8 mouse cellular contexts compared by ENCODE assay signal in genomic region chr8:123858941-123859647, GRCm38 (mm10). TPM values are rescaled to one million over a fixed set of nuclear protein-coding genes. Genes with fewer than 3 reads are reported as not detected.
DNase-seq lines count a peak whose midpoint lies in the region; ATAC-seq lines count a peak whose summit lies in the region.

No protein-coding gene starts in this region.

- H3K4me1 ChIP-seq in intestine, embryonic 14.5 days (replicated peaks; ENCODE audit: control insufficient read depth, insufficient read depth, low read length) = peaks cover 10% of the 10 kb centered on the region

- 0 out of 2 replicates have a peak, but pooled peaks cover 3% of the 10 kb centered on the region for H3K9me3 ChIP-seq in intestine, embryonic 14.5 days (ENCODE audit: control insufficient read depth, low read length)

- DNase-seq in adrenal gland, adult 18-20 months (ENCODE audit: low spot score in 2 of 2) = peak; percentile 89 to 90
- peak; percentile 96 for DNase-seq in embryo, embryonic 11 days
- DNase-seq in gastrocnemius, postnatal 25 days = peak; percentile 91
- peak; percentile 98 for DNase-seq in intestine, embryonic 14.5 days (ENCODE audit: low spot score)
- DNase-seq in left cerebral cortex, postnatal 14 days (ENCODE audit: low spot score in 2 of 2) = peak; percentile 90 to 92
- peak; percentile 92 for DNase-seq in mesoderm, embryonic 11.5 days (ENCODE audit: low read depth, low spot score)
- DNase-seq in right cerebral cortex, postnatal 36 days (ENCODE audit: low spot score in 2 of 2) = peak; percentile 87 to 91
- peak; percentile 98 for DNase-seq in yolk sac, embryonic 10.5 days (ENCODE audit: low spot score)

- no peak overlapping the region for H3K27ac ChIP-seq in intestine, embryonic 14.5 days (ENCODE audit: low read depth)

- WGBS in intestine, embryonic 14.5 days = under 1% methylated on average over 66 of the region's 79 CpGs

- ATAC-seq in intestine, embryonic 14.5 days (replicated peaks; ENCODE audit: low FRiP score, low TSS enrichment, low read depth) = peak; percentile 96

- intact Hi-C loops in left cerebral cortex, postnatal 14 days (cut with DNase I) = loop anchor here (5.0 kb wide), 1 partner anchor 33 kb away; the partner anchor contains the start of gene Acta1

- H3K9ac ChIP-seq in intestine, embryonic 14.5 days (ENCODE audit: low read length) = peak overlapping the region; percentile 58

- H3K4me3 ChIP-seq in intestine, embryonic 14.5 days (ENCODE audit: low read depth, low read length) = peak overlapping the region; percentile 80

- H3K27me3 ChIP-seq in intestine, embryonic 14.5 days (replicated peaks; ENCODE audit: control insufficient read depth, insufficient read depth, low read length) = peaks cover 6% of the 10 kb centered on the region; the same call in 1 of the 2 replicates

- no peaks in the 10 kb centered on the region for H3K36me3 ChIP-seq in intestine, embryonic 14.5 days (ENCODE audit: control insufficient read depth, insufficient read depth, low read length)

- peak overlapping the region; percentile 91 for H3K4me2 ChIP-seq in intestine, embryonic 14.5 days (ENCODE audit: low read length)

RNA-seq across cellular contexts. Expression of gene Ccsap, which starts 0.9 kb away (rescaled TPM):
- total RNA-seq in adrenal gland, adult 18-20 months (2021) = 1 to 10 TPM; 1.1 to 1.5 TPM
- total RNA-seq in gastrocnemius, postnatal 25 days (2021) = under 1 TPM; 0.36 to 0.62 TPM
- polyA plus RNA-seq in intestine, embryonic 14.5 days (2014; fragmentation: Nextera tagmentation; extraction: Ambion mirVana) = 3.2 and 3.9 TPM in 2 replicates
- total RNA-seq in left cerebral cortex, postnatal 14 days (2021) = 10 to 100 TPM; 69.8 to 73.6 TPM

RNA-seq across cellular contexts. Expression of gene Acta1, which starts 35.5 kb away (rescaled TPM):
- 10 to 100 TPM in 1 of 2 experiments, under 1 TPM in 1; 0.27 to 30.4 TPM for total RNA-seq in adrenal gland, adult 18-20 months (2021)
- total RNA-seq in gastrocnemius, postnatal 25 days (2021) = over 10,000 TPM; 60,490 to 60,709 TPM
- polyA plus RNA-seq in intestine, embryonic 14.5 days (2014; fragmentation: Nextera tagmentation; extraction: Ambion mirVana) = 1.3 and 1.5 TPM in 2 replicates
- total RNA-seq in left cerebral cortex, postnatal 14 days (2021) = 10 to 100 TPM in 1 of 2 experiments, 1 to 10 TPM in 1; 9.3 to 11.5 TPM

RNA-seq across cellular contexts. Expression of gene Rab4a, which starts 53.3 kb away (rescaled TPM):
- 10 to 100 TPM; 25.5 to 25.9 TPM for total RNA-seq in adrenal gland, adult 18-20 months (2021)
- total RNA-seq in gastrocnemius, postnatal 25 days (2021) = 10 to 100 TPM; 10.2 to 11.3 TPM
- 51.9 and 52.0 TPM in 2 replicates for polyA plus RNA-seq in intestine, embryonic 14.5 days (2014; fragmentation: Nextera tagmentation; extraction: Ambion mirVana)
- 10 to 100 TPM; 46.5 to 51.8 TPM for total RNA-seq in left cerebral cortex, postnatal 14 days (2021)

Comparison
In these comparisons a context has a peak if more than half of its experiments do, and no peak if none do; other contexts are left out.
1. RNA of gene Ccsap, which starts 0.9 kb away (total RNA-seq): 69.8 to 73.6 TPM in left cerebral cortex, postnatal 14 days; 1.1 to 1.5 TPM in adrenal gland, adult 18-20 months and 0.36 to 0.62 TPM in gastrocnemius, postnatal 25 days; every median in the first group is over 10 times any median in the second.
2. RNA of gene Acta1, which starts 35.5 kb away (total RNA-seq): 60,490 to 60,709 TPM in gastrocnemius, postnatal 25 days; 0.27 to 30.4 TPM in adrenal gland, adult 18-20 months and 9.3 to 11.5 TPM in left cerebral cortex, postnatal 14 days; every median in the first group is over 1,000 times any median in the second.
3. Peak in every context shown above with its lines, with median percentiles within 50 percentile points of each other: DNase-seq.